Mouse (Mus musculus) ES-Bruce4 (cell line): ENCODE data around the gene Pbld1.

Experiments
- CTCF ChIP-seq: IDR thresholded peaks from one replicate; pipeline ENCODE4 v1.8.1; 2011; ENCODE audit warnings: low read depth, low read length
- EP300 ChIP-seq: IDR thresholded peaks from 2 replicates; pipeline ENCODE4 v1.6.1; 2011; ENCODE audit warnings: low read depth, low read length; ENCODE audit not compliant: insufficient read depth

- TF ChIP-seq CTCF (no peak), EP300 (no peak)
Measured at GRCm38 (mm10) chr10:63025491-63026011, 34.4 kb upstream of the Pbld1 start.
